Mouse (Mus musculus) MEL (cell line): ENCODE results near the gene Pkmyt1. TPM values are rescaled to one million over a fixed set of nuclear protein-coding genes. Genes with fewer than 3 reads are reported as not detected.

Experiments
- DNase-seq: peaks from one replicate; pipeline ENCODE4 v3.0.0; 2011; ENCODE audit warnings: low read depth, low spot score
- H3K27ac ChIP-seq: 2 replicates; pipeline ENCODE4 v1.5.1; 2012; ENCODE audit warnings: low read depth, mild to moderate bottlenecking, control low read depth, low read length, moderate library complexity; ENCODE audit not compliant: control insufficient read depth
- H3K27me3 ChIP-seq, 2 experiments: fragments of 150-350 bp in 1 of 2; sonication (generic) in 1 of 2; 2 replicates each; pipeline ENCODE4 v1.6.1; 2012; ENCODE audit warnings: low read length in 2 of 2, mild to moderate bottlenecking in 2 of 2, improper control_type of control experiment in 1 of 2, moderate library complexity in 1 of 2; ENCODE audit not compliant: insufficient read depth in 2 of 2, control insufficient read depth in 1 of 2
- H3K36me3 ChIP-seq, 2 experiments: 2 replicates each; pipeline ENCODE4 v1.6.1; 2012 to 2014; ENCODE audit warnings: low read length in 2 of 2, improper control_type of control experiment in 1 of 2, inconsistent platforms in 1 of 2, mild to moderate bottlenecking in 1 of 2; ENCODE audit not compliant: insufficient read depth in 2 of 2, control insufficient read depth in 1 of 2
- H3K4me1 ChIP-seq, 2 experiments: fragments of 150-350 bp in 1 of 2; sonication (generic) in 1 of 2; 2 replicates each; pipeline ENCODE4 v1.6.1; 2012; ENCODE audit warnings: low read length in 2 of 2, improper control_type of control experiment in 1 of 2, mild to moderate bottlenecking in 1 of 2; ENCODE audit not compliant: insufficient read depth in 2 of 2, control insufficient read depth in 1 of 2
- H3K4me3 ChIP-seq, 2 experiments: fragments of 150-350 bp in 1 of 2; sonication (generic) in 1 of 2; 2 replicates each; pipeline ENCODE4 v1.5.1; 2012; ENCODE audit warnings: low read depth in 2 of 2, low read length in 2 of 2, mild to moderate bottlenecking in 2 of 2, moderate library complexity in 2 of 2, control low read depth in 1 of 2, improper control_type of control experiment in 1 of 2; ENCODE audit not compliant: control insufficient read depth in 1 of 2, insufficient read depth in 1 of 2
- H3K79me2 ChIP-seq: 2 replicates; pipeline ENCODE4 v1.6.1; 2012; ENCODE audit warnings: mild to moderate bottlenecking, low read length, moderate library complexity; ENCODE audit not compliant: control insufficient read depth, poor library complexity, insufficient read depth
- H3K9ac ChIP-seq: 2 replicates; pipeline ENCODE4 v1.6.1; 2012; ENCODE audit warnings: low read depth, mild to moderate bottlenecking, control low read depth, low read length, moderate library complexity; ENCODE audit not compliant: control insufficient read depth, poor library complexity, severe bottlenecking
- H3K9me3 ChIP-seq: fragments of 150-350 bp; sonication (generic); replicated peaks from 2 replicates; pipeline ENCODE4 v1.6.1; 2012; ENCODE audit warnings: mild to moderate bottlenecking, low read length, improper control_type of control experiment, moderate library complexity; ENCODE audit not compliant: insufficient read depth
- CHD1 ChIP-seq: IDR thresholded peaks from 2 replicates; pipeline ENCODE4 v1.6.1; 2012; ENCODE audit warnings: low read depth, mild to moderate bottlenecking, inconsistent platforms, low read length, improper control_type of control experiment
- E2F4 ChIP-seq: IDR thresholded peaks from 2 replicates; pipeline ENCODE4 v1.6.1; 2011; ENCODE audit warnings: low read depth, low read length, improper control_type of control experiment, borderline replicate concordance
- EP300 ChIP-seq, 2 experiments: IDR thresholded peaks; 2 replicates each; pipeline ENCODE4 v1.6.1; 2011; ENCODE audit warnings: improper control_type of control experiment in 2 of 2, low read length in 2 of 2, low read depth in 1 of 2, mild to moderate bottlenecking in 1 of 2
- ETS1 ChIP-seq: IDR thresholded peaks from 2 replicates; pipeline ENCODE4 v1.6.1; 2012; ENCODE audit warnings: low read depth, mild to moderate bottlenecking, inconsistent platforms, low read length, improper control_type of control experiment, moderate library complexity
- GABPA ChIP-seq: IDR thresholded peaks from 2 replicates; pipeline ENCODE4 v1.6.1; 2012; ENCODE audit warnings: low read depth, mild to moderate bottlenecking, inconsistent platforms, low read length, improper control_type of control experiment, moderate library complexity
- GATA1 ChIP-seq: IDR thresholded peaks from 2 replicates; pipeline ENCODE4 v1.6.1; 2011; ENCODE audit warnings: low read depth, low read length, improper control_type of control experiment
- HCFC1 ChIP-seq: IDR thresholded peaks from 2 replicates; pipeline ENCODE4 v1.6.1; 2012; ENCODE audit warnings: low read depth, mild to moderate bottlenecking, inconsistent platforms, low read length, improper control_type of control experiment, moderate library complexity
- JUND ChIP-seq: IDR thresholded peaks from 2 replicates; pipeline ENCODE4 v1.6.1; 2011; ENCODE audit warnings: low read depth, mild to moderate bottlenecking, improper control_type of control experiment, low read length
- KAT2A ChIP-seq: conservative IDR thresholded peaks from 2 replicates; pipeline ENCODE4 v1.6.1; 2012; ENCODE audit warnings: low read depth, low read length, improper control_type of control experiment, inconsistent platforms
- MAFK ChIP-seq: IDR thresholded peaks from 2 replicates; pipeline ENCODE4 v1.6.1; 2011; ENCODE audit warnings: low read depth, mild to moderate bottlenecking, low read length, improper control_type of control experiment, borderline replicate concordance
- MAZ ChIP-seq: IDR thresholded peaks from 2 replicates; pipeline ENCODE4 v1.6.1; 2012; ENCODE audit warnings: low read depth, mild to moderate bottlenecking, inconsistent platforms, low read length, improper control_type of control experiment
- MEF2A ChIP-seq: IDR thresholded peaks from 2 replicates; pipeline ENCODE4 v1.6.1; 2014; ENCODE audit warnings: low read depth, mild to moderate bottlenecking, inconsistent platforms, low read length, improper control_type of control experiment; ENCODE audit not compliant: poor library complexity, insufficient replicate concordance, severe bottlenecking; ENCODE audit errors: extremely low read depth
- MXI1 ChIP-seq: IDR thresholded peaks from 2 replicates; pipeline ENCODE4 v1.6.1; 2011; ENCODE audit warnings: mild to moderate bottlenecking, low read depth, low read length, improper control_type of control experiment
- MYB ChIP-seq: IDR thresholded peaks from 2 replicates; pipeline ENCODE4 v1.6.1; 2011; ENCODE audit warnings: mild to moderate bottlenecking, low read depth, low read length, improper control_type of control experiment
- MYC ChIP-seq: IDR thresholded peaks from 2 replicates; pipeline ENCODE4 v1.6.1; 2011; ENCODE audit warnings: low read depth, mild to moderate bottlenecking, low read length, improper control_type of control experiment, moderate library complexity
- NRF1 ChIP-seq: IDR thresholded peaks from 2 replicates; pipeline ENCODE4 v1.6.1; 2014; ENCODE audit warnings: low read depth, mild to moderate bottlenecking, inconsistent platforms, low read length, improper control_type of control experiment, moderate library complexity; ENCODE audit not compliant: poor library complexity, insufficient read depth, severe bottlenecking
- POLR2A ChIP-seq, 2 experiments: IDR thresholded peaks; 2 replicates each; pipeline ENCODE4 v1.6.1; 2011 to 2012; ENCODE audit warnings: low read length in 2 of 2, mild to moderate bottlenecking in 2 of 2, control low read depth in 1 of 2, improper control_type of control experiment in 1 of 2, low read depth in 1 of 2, moderate library complexity in 1 of 2; ENCODE audit not compliant: control insufficient read depth in 1 of 2, insufficient read depth in 1 of 2, poor library complexity in 1 of 2
- POLR2AphosphoS2 ChIP-seq: IDR thresholded peaks from 2 replicates; pipeline ENCODE4 v1.6.1; 2011; ENCODE audit warnings: low read length, improper control_type of control experiment
- POLR2AphosphoS5 ChIP-seq: IDR thresholded peaks from 2 replicates; pipeline ENCODE4 v1.6.1; 2012; ENCODE audit warnings: low read depth, borderline replicate concordance, mild to moderate bottlenecking, inconsistent platforms, low read length, moderate library complexity, mixed read lengths
- RCOR1 ChIP-seq: IDR thresholded peaks from 2 replicates; pipeline ENCODE4 v1.6.1; 2012; ENCODE audit warnings: low read depth, mild to moderate bottlenecking, inconsistent platforms, low read length, improper control_type of control experiment
- SIN3A ChIP-seq: IDR thresholded peaks from 2 replicates; pipeline ENCODE4 v1.6.1; 2012; ENCODE audit warnings: low read length, improper control_type of control experiment, inconsistent platforms
- TAL1 ChIP-seq: IDR thresholded peaks from 2 replicates; pipeline ENCODE4 v1.6.1; 2012; ENCODE audit warnings: mild to moderate bottlenecking, inconsistent platforms, low read length, moderate library complexity, mixed read lengths
- TBP ChIP-seq: IDR thresholded peaks from 2 replicates; pipeline ENCODE4 v1.8.0; 2011; ENCODE audit warnings: low read depth, low read length, improper control_type of control experiment
- UBTF ChIP-seq: IDR thresholded peaks from 2 replicates; pipeline ENCODE4 v1.6.1; 2012; ENCODE audit warnings: low read depth, mild to moderate bottlenecking, inconsistent platforms, low read length, improper control_type of control experiment, moderate library complexity, borderline replicate concordance; ENCODE audit not compliant: insufficient read depth
- USF1 ChIP-seq: IDR thresholded peaks from 2 replicates; pipeline ENCODE4 v1.6.1; 2014; ENCODE audit warnings: low read depth, mild to moderate bottlenecking, inconsistent platforms, low read length, improper control_type of control experiment, moderate library complexity
- ZMIZ1 ChIP-seq: IDR thresholded peaks from 2 replicates; pipeline ENCODE4 v1.6.1; 2012; ENCODE audit warnings: low read depth, mild to moderate bottlenecking, inconsistent platforms, low read length, improper control_type of control experiment, moderate library complexity
- polyA plus RNA-seq, 2 experiments: library from polyadenylated mRNA; stranded (reverse) in 1 of 2; unstranded in 1 of 2; fragments of >175 nt in 1 of 2; fragments of >200 nt in 1 of 2; gene quantifications; 2 replicates each; pipeline versions ENCODE4 v1.2.1 to v1.2.4; 2012; ENCODE audit warnings: low replicate concordance in 2 of 2, low read depth in 1 of 2; ENCODE audit not compliant: insufficient read length in 2 of 2, insufficient read depth in 1 of 2, missing spikeins in 1 of 2
- total RNA-seq: library from RNA; depleted of rRNA; stranded (reverse); fragments of 300-350 nt; gene quantifications from 2 replicates; pipeline ENCODE4 v1.2.3, GENCODE M21; 2012

The Pkmyt1 gene
- total and polyA plus RNA-seq, 3 experiments, result 16.6 to 49.8 TPM; not detected in 1

DNA sequence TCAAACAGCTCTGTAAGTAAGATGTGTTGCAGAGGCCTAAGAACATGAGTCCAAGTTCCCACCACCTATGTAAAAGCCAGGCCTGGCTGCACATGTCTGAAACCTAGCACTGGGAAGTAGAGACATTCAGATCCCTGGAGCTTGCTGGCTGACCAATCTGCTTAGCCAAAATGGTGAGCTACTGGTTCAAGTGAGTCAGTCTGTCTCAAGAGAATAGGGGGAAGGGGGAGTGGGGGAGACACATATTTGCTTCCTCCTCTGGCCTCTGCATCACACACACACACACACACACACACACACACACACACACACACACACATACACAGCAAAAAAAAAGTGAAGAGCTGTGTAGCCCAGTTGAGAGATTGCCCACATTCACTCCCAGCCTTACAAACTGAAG, 57.2 kb downstream of the Pkmyt1 start:
- no peak for DNase-seq
- no peaks in the 10 kb centered on the region; a peak in 2 of 4 replicates for H3K27me3 ChIP-seq
- H3K79me2 ChIP-seq, result no peaks in the 10 kb centered on the region
- no peak overlapping the region for H3K27ac ChIP-seq
- peaks cover 0 to 2% of the 10 kb centered on the region in 2 experiments; a peak in 1 of 4 replicates for H3K36me3 ChIP-seq
- H3K4me3 ChIP-seq, result no peak overlapping the region
- TF ChIP-seq GABPA (no peak), POLR2AphosphoS2 (no peak), POLR2AphosphoS5 (no peak), SIN3A (no peak), RCOR1 (no peak), E2F4 (no peak), MAZ (no peak), TAL1 (no peak), MXI1 (no peak), MEF2A (no peak), ETS1 (no peak), TBP (no peak)
- TF ChIP-seq, all 39 proteins: peak for 0
- no peak overlapping the region for H3K9ac ChIP-seq
- no peaks in the 10 kb centered on the region for H3K9me3 ChIP-seq
- no peaks in the 10 kb centered on the region; a peak in 1 of 4 replicates for H3K4me1 ChIP-seq

DNA sequence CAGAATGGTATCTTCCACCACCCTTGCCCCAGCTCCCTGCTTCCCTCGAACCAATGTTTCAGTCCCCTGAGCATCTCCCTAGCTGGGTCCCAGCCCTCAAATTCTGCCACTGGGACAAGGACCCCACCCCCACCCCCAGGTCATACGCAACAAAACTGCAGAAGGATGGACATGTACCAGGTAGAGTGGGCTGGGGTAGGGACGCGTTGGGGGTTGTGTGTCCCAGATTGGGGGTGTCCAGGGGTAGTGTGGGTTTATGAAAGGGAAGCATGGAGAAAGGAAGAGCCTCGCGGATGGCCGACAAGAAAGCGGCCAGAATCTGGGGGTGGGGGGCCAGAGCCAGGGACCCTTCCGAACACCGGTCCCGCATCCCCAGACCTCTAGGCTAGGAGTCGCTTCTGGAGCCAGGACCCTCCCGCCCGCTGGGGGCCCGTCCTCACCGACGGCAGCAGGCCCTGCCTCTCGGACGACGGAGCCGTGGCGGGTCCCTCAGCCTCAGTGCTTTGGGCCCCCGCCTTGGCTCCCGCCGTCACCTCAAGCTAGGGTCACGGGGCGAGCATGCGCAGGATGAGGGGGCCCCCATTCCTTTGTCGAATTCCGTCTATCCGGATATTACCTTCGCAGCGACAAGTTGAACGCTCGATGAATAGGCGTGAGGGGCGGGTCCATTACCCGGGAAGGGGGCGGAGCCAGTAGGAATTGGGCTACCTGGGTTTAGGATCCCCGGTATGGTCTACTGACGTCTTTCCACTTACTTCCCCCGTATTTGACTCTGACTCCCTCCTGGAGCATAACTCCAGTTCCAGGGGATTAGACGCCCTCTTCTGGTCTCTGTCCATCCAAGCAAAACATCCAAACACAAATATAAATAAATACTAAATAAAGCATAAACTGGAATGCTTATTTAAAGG, 59.7 kb downstream of the Pkmyt1 start, which contains the start of gene Flywch2:
Gene Flywch2 (minus strand): TSS at position 521 of the 911 bp plus-strand sequence.
- peak; percentile 74 for DNase-seq
- no peak within 1 kb of the TSS for H3K27ac ChIP-seq
- H3K4me1 ChIP-seq, result peaks cover 0 to 6% of the 10 kb centered on the region in 2 experiments; a peak in 2 of 4 replicates
- H3K9me3 ChIP-seq, result no peaks in the 10 kb centered on the region
- peaks cover 0 to 4% of the 10 kb centered on the region in 2 experiments; a peak in 2 of 4 replicates for H3K36me3 ChIP-seq
- H3K4me3 ChIP-seq, result peak within 1 kb of the TSS; percentile 10 to 42; a peak in 3 of 4 replicates
- peak within 1 kb of the TSS; percentile 48 for H3K9ac ChIP-seq
- no peaks in the 10 kb centered on the region for H3K79me2 ChIP-seq
- TF ChIP-seq MAFK, result no peak
- TF ChIP-seq HCFC1, result 0 out of 2 replicates have a peak, but pooled peaks have one; percentile 38
- no peak for TF ChIP-seq MYB
- TF ChIP-seq NRF1, result peak; percentile 71
- no peak for TF ChIP-seq EP300 (IDR thresholded peaks at IDR 0.05; ENCODE audit: low read depth in 1 of 2, low read length in 2 of 2)
- no peak for TF ChIP-seq E2F4
- TF ChIP-seq MEF2A, result no peak
- TF ChIP-seq TBP, result no peak
- no peak for TF ChIP-seq UBTF
- TF ChIP-seq MYC, result no peak
- TF ChIP-seq JUND, result no peak
- TF ChIP-seq GATA1, result no peak
- no peak for TF ChIP-seq CHD1
- TF ChIP-seq POLR2AphosphoS2, result no peak
- no peak for TF ChIP-seq USF1
- peak in 1 of 2 experiments; percentile 23; a peak in 1 of 4 replicates for TF ChIP-seq POLR2A (IDR thresholded peaks at IDR 0.05; ENCODE audit: control insufficient read depth in 1 of 2, insufficient read depth in 1 of 2, low read depth in 1 of 2, low read length in 2 of 2, poor library complexity in 1 of 2)
- TF ChIP-seq MXI1, result no peak
- TF ChIP-seq POLR2AphosphoS5, result no peak
- no peak for TF ChIP-seq KAT2A
- TF ChIP-seq ZMIZ1, result no peak
- no peak for TF ChIP-seq GABPA
- no peaks in the 10 kb centered on the region; a peak in 1 of 4 replicates for H3K27me3 ChIP-seq
